Mouse (Mus musculus) ZHBTc4 (cell line): ENCODE measurements around the gene Rarg.

Source experiments
- DNase-seq: peaks from one replicate; pipeline ENCODE4 v3.0.0-alpha.2; 2011; ENCODE audit warnings: low read depth, low spot score

Gene Rarg

GRCm38 (mm10) chr15:102204674-102205505, 52.4 kb downstream of the Rarg start, which contains the start of gene Csad:
Gene Csad, minus strand, starts transcription at chr15:102204724.
- peak; percentile 58 for DNase-seq

- DNase-seq = peak; percentile 76
Observed at GRCm38 (mm10) chr15:102203835-102204381, 53.4 kb downstream of the Rarg start.

- DNase-seq = peak; percentile 96
Observed at GRCm38 (mm10) chr15:102202971-102203834, 54.1 kb downstream of the Rarg start, which contains the start of gene Zfp740. Gene Zfp740, plus strand, starts transcription at chr15:102203249.

- DNase-seq = no peak
Observed at GRCm38 (mm10) chr15:102198841-102199240, 58.5 kb downstream of the Rarg start.

- no peak for DNase-seq
Observed at GRCm38 (mm10) chr15:102195373-102195772, 61.9 kb downstream of the Rarg start.

GRCm38 (mm10) chr15:102194439-102194838, 62.9 kb downstream of the Rarg start:
- DNase-seq = no peak

- DNase-seq = no peak
Observed at GRCm38 (mm10) chr15:102193652-102194051, 63.7 kb downstream of the Rarg start.

- DNase-seq = no peak
Observed at GRCm38 (mm10) chr15:102192820-102193386, 64.4 kb downstream of the Rarg start.

GRCm38 (mm10) chr15:102192271-102192812, 65.0 kb downstream of the Rarg start:
- no peak for DNase-seq

- no peak for DNase-seq
Observed at GRCm38 (mm10) chr15:102191699-102192098, 65.6 kb downstream of the Rarg start.

GRCm38 (mm10) chr15:102188883-102189282, 68.4 kb downstream of the Rarg start:
- peak; percentile 61 for DNase-seq

- DNase-seq = no peak
Observed at GRCm38 (mm10) chr15:102188096-102188495, 69.2 kb downstream of the Rarg start.

GRCm38 (mm10) chr15:102186239-102186638, 71.1 kb downstream of the Rarg start:
- no peak for DNase-seq
